Mouse (Mus musculus) layer of hippocampus, adult 8-10 months (tissue): ENCODE measurements around the gene Sec24a. TPM values are rescaled to one million over a fixed set of nuclear protein-coding genes. Genes with fewer than 3 reads are reported as not detected.
"Not testable (repeated sequence)": the region's sequence is repeated elsewhere in the genome, so short reads cannot be mapped to it uniquely, and the experiment has no call there.

Source experiments
- DNase-seq, 2 experiments: peaks; one replicate each; pipeline ENCODE4 v3.0.0; 2022; ENCODE audit warnings: low spot score in 2 of 2
- total RNA-seq, 4 experiments: library from RNA; stranded (reverse); gene quantifications; 2 replicates each; pipeline ENCODE4 v1.2.4; 2022

Gene Sec24a
- total RNA-seq, 4 experiments from 2014 or later: 19.4 to 23.8 (median 20.5) TPM

DNA sequence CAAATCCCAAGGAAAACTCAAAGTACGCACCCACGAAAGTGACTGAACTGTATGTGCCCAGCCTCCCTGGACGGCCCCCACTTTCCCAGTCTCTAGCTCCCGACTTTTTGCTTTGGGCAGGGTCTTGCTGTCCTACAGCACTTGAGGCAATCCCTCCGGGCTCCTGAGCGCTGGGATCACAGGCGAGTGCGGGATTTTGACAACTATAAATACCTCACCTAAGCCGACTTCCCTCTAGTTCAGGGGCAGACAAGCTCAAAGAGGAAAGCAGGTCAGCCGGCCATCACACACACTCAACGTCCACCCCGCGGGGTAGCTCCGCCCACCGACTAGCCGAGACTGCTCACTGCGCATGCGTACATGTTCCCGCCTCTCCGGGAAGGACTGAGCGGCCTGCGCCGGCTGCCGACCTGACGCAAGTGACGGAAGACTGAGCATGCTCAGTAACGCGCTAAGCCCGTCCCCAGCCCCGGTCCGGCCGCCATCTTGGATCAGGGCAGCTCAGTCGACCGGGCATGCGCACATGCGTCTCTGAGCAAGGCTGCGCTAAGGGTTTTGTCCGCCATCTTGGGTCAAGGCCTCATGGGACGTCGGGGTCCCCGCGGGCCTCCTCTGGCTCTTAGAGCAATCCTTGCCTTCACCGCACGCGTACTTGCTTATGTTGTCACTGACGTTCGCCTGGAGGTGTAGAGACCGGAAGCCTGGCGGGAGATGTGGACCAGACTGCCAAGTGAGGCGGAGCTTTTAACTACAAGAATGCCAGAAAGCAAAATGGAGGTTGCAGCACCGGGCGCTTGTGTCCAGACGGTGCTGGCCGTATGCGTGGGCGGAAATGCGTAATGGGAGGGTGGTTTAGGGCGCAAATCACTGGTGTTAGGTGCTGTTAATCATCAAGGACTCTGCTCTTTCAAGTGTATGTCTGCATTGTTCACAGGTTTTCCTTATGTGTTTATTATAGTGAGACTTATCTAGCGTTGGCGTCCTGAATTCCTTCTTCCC is 74.8 kb downstream of the Sec24a start, which contains the start of gene 0610009B22Rik:
Gene 0610009B22Rik (minus strand): TSS at position 545 of the 999 bp plus-strand sequence.
- peak; percentile 99 to 100 for DNase-seq

DNA sequence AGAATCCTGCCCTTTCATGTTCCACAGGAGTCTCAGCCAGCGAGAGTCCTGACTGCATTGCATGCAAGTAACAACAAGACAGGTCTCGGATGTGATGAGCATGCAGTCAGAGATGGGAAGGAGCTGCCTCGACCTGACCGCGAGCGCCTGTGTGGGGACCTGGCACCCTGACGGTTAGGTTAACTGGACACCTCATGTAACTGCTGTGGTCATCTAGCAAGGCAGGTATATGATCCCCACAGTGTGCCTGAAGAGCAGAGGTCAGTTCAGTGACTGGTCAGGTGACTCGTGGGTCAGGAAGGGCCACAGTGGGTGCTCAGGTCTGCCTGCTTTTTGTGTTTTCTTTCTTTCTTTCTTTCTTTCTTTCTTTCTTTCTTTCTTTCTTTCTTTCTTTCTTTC is 81.5 kb downstream of the Sec24a start:
- DNase-seq: no peak

DNA sequence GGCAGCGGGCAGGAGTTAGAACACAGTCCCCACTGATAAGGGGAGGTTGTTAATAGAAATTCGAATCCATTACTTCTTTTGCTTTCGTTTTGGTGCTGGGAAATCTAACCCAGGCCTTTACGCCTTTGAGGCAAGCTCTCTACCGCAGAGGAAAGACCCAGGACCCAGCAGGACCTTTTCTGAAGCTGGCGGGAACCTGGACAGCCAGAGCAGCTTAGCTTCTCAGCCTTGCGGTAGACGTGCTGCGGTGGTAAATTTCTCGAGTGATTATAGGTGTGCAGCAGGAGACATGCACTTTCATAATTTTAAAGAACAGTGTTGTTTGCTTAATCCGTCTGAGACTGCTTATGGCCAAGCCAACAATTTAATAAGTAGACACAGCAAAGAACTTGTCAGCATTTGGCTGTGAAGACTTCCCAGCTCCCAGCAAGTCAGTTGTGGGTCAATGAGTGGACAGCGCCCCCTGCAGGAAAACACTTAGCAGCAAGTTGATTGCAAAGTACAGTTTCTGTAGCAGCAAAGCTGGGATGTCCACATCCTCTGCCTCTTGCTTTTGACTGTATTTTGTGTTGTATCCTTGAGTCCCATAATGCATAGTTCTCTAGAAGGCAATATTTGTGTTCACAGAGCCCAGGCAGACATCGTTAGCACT is 82.0 kb downstream of the Sec24a start:
- peak; percentile 74 to 87 for DNase-seq

DNA sequence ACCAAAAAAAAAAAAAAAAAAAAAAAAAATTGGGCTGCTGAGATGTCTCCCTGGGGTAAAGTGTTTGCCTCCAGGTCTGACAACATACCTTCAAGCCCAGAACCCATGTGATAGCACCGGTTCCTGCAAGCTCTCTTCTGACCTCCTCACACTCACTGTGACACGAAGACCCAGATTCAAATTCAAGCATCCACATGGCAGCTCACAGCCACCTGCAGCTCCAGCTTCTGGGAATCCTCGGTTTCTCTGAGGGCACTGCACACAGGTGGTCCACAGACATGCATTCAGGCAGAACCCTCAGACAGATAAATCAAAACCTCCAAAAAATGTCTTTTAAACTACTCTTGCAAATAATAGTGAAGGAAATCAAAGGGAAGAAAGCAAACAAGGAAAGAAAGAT is 84.0 kb downstream of the Sec24a start:
- no peak for DNase-seq

DNA sequence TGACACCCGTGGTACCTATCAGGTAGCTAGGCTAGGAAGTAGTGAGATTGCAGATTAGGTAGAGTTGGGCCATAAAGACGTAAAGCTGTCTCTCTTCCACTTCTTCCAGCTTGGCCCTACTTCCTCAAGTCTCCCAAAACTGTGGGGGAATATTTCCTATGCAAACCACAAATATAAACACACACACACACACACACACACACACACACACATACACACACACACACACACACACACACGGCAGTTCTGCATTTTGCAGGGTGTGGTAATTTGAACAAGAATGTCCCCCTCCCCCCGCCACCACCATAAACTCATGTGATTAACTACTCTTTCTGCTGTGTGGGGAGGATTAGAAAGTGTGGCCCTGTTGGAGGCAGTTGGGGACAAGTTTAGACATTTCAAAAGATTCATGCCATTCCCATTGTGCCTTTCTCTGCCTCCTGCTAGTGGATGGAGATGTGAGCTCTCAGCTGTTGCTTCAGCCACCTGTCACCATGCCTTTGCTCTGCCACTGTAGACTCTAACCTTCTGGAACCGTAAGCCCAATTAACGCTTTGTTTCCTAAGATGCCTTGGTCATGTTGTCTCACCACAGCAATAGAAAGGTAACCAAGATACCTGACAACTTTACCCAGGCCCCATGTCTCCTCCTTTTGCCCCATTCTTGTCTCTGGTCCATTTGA is 85.6 kb downstream of the Sec24a start:
- DNase-seq: no peak

DNA sequence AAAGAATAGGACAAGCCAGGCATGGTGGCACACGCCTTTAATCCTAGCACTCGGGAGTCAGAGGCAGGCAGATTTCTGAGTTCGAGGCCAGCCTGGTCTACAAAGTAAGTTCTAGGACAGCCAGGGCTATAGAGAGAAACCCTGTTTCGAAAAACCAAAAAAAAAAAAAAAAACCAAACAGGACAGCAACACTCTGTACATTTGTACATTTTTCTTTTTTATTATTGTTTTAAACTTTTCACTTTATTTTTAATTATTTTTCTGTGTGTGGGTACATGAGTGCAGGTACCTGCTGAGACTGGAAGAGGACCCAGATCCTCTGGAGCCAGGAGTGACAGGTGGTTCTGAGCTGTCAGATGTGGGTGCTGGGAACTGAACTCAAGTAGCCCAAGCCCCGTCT is 88.0 kb downstream of the Sec24a start:
- DNase-seq: no peak

DNA sequence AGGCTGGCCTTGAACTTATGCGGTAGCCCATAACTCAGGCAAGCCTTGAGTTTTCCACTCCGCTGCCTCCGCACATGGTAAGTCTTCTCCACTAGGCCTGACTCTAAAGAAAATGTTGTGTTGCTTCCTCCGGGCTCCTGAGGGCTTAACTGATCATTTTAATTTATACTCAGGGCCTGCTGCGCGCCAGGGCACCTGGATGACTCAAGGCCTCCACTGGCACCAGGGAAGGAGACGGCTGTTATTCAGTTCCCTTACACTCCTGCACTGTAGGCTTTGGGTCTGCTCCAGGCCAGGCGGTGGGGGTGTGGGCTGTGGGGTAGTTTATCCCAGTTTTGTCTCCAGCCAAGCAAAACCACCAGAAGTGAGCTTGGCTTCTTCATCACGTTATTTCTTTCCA is 90.1 kb downstream of the Sec24a start:
- DNase-seq: no peak

DNA sequence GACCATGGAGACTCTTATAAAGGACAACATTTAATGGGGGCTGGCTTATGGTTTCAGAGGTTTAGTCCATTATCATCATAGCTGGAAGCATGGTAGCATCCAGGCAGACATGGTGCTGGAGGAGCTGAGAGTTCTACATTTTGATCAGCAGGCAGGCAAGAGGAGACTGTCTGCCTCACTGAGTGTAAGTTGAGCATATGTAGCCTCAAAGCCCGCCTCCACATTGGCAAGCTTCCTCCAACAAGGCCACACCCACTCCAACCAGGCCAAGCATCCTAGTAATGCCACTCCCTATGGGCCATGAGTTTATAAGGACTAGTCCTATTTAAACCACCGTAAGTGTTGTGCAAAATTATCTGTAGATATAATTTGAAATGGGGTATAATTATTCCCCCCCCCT is 92.1 kb downstream of the Sec24a start:
- DNase-seq: no peak

DNA sequence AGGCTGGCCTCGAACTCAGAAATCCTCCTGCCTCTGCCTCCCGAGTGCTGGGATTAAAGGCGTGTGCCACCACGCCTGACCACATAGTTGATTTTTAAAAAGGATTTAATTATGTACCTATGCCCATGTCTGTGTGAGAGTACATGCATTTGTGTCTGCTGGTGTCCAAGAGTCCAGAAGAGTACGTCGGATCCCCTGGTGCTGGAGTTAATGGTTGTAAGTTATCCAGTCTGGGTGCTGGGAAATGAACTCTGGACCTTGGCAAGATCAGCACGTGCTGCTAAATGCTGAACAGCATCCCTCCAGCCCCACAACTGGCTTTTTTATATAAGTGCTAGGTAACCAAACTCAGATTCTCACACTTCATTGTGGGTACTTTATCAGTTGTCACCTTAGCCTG is 92.6 kb downstream of the Sec24a start:
- no peak for DNase-seq

DNA sequence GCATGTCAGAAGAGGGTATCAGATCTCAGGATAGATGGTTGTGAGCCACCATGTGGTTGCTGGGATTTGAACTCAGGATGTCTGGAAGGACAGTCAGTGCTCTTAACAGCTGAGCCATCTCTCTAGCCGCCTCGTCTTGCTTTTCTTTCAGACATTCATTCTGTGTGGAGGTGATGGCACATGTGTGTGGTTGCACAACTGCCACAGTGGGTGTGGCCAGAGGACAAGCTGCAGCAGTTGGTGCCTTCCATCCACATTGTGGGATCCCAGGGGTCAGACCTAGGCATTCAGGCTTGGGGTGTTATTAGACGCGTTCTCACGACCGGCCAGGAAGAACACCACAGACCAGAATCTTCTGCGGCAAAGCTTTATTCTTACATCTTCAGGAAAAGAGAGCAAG is 98.7 kb downstream of the Sec24a start:
- not testable (repeated sequence) for DNase-seq

DNA sequence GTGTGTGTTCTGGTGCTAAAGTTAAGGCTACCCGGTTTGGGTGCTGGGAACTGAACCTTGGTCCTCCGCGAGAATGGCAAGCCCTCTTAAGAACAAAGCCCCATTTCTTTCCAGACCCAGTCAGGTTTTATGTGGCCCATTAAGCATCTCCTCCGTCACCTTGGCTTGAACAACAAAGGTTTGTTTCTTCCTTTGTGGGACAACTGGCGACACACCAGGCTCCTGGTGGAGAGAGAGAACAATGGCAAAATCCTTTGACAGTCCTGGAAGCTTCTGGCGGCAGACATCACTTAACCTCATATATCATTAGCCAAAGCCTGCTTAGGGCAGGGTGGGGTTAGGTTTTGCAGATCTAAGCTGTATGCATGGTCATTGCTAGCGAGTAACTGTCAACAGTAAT is 100.8 kb downstream of the Sec24a start:
- no peak for DNase-seq

DNA sequence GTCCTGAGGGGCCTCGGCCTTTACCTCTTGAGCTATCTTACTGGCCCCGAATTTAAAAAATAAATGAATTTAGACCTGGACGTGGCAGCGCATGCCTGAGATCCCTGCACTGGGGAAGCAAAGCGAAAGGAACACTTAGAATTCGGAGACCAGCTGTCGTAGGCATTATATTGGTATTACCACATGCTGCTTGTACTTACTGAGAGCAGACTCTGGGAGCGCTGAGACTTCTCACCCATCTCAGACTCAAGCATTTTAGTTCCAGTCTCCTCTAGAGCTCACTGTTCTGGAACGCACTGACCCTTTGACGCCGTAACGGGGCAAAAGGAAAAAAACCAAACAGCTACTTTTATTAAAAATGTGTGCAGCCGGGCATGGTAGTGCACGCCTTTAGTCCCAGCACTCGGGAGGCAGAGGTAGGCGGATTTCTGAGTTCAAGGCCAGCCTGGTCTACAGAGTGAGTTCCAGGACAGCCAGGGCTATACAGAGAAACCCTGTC is 101.5 kb downstream of the Sec24a start:
- DNase-seq: no peak

DNA sequence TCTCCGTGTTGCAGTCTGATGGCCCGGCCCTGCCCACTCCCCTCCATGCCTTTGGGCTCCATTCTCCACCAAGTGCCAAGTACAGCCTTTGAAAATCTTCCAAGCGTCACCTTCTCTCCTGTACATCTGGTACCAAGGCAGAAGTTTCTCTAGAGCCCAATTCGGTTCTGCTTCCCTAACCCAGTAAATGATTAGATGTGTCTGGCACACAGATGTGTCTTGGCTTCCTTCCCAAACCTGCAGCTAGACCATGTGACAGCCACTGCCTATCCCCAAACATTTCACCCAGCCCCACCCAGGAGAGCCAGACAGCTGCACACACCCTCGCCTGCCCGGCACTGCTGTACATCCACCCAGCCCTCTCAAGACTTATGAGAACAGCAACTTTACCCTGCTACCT is 104.7 kb downstream of the Sec24a start:
- no peak for DNase-seq

DNA sequence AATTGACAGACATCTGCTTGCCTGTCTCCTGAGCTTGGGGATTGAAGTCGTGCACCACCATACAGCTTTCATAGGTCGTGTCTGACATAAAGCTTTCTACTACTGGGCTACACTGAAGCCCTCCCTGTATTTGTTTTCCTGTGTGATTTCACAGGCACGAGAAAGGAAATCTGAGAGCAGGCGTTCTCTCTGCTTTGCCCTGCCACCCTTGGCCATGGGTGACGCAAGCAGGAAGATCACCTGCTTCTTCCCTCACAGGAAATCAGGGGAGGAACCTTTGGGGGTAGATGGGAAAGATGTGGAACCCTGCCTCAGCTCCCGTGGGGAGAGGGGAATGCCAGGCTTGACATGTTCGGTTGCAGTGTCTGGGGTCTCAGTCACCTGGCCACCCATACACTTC is 105.1 kb downstream of the Sec24a start:
- no peak for DNase-seq

DNA sequence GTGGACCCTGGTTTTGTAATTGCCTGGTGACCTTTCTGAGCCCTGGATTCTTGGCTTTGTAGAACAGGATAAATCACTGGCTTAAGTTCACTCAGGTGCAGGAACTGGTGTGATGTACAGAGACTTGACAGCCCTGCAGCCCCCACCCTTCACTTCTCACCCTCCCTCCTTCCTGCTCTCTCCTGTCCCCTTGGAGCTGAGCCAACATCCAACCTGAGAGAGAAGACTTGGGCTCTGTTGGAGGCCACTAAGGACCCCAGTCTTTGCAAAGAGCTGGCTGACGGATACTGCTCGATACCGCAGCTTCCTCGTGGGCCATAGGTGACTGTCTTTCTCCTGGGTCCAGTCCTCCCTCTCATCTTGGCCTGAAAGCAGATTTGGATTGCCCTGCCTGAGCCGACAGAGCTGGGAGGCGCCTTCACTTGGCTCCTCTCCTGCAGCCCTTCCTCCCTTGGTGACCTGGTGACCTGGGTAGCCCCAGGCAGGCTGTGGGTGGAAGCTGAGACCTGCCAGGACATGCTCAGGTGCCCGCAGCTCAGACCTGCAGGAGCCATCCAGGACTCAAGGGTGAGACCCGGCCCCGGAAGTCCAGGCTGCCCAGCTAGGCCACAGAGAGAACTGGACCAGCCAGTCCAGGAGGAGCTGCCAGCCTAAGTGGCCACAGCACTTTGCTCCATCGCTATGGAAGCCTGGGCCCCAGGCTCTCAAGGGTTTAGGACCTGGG is 106.5 kb downstream of the Sec24a start:
- no peak for DNase-seq

DNA sequence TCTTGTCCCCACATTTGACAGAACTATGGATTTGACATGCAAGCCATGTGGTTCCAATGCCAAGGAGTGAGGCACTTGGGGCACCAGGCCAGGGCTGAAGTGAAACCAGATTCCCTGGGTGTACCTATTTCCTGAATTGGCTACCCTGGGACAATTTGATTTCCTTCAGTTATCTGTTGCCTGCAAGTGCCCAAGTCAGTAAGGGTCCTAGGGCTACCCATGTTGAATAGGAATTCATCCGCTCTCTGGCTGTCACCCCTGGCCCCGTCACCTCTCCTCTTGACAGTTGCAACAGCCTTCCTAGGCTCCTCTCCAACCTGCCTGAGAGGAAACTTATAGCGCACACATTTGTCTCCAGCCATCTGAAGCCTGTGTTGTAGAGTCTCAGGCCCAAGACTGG is 108.5 kb downstream of the Sec24a start:
- no peak for DNase-seq

DNA sequence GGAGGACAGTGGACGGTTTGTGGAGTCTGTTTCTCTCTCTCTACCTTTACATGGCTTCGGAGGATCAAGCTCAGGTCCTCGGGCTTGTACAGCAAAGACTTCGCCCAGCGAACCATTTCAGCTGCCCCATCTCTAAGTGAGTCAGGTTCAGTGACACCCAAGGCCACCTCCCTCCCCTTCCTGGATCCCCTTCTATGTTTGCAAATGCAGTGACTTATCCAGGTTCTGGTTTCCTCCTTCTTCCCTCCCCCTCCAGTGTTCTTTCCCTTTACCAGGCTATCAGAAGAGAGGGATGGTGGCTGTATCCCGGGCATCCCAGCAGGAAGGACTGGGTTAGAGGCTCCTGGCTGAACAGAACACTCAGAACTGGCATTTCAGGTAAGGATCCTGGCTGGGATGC is 109.7 kb downstream of the Sec24a start:
- DNase-seq: no peak

DNA sequence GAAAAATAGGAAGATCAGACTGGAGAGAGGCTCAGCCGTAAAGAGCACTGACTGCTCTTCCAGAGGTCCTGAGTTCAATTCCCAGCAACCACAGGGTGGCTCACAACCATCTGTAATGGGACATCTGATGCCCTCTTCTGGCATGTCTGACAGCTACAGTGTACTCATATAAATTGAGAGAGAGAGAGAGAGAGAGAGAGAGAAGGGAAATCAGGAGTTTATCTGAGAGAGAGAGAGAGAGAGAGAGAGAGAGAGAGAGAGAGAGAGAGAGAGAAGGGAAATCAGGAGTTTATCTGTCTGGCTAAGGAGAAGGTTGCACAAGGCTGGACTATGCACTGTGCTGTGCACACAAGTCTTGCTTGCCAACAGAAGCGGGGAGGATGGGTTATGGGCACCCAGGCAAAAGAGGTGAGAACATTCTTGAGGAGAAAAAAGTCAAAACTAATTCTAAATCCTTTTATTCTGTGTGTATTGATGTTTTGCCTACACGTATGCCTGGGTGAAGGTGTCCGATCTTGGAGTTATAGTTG is 110.5 kb downstream of the Sec24a start:
- no peak for DNase-seq

DNA sequence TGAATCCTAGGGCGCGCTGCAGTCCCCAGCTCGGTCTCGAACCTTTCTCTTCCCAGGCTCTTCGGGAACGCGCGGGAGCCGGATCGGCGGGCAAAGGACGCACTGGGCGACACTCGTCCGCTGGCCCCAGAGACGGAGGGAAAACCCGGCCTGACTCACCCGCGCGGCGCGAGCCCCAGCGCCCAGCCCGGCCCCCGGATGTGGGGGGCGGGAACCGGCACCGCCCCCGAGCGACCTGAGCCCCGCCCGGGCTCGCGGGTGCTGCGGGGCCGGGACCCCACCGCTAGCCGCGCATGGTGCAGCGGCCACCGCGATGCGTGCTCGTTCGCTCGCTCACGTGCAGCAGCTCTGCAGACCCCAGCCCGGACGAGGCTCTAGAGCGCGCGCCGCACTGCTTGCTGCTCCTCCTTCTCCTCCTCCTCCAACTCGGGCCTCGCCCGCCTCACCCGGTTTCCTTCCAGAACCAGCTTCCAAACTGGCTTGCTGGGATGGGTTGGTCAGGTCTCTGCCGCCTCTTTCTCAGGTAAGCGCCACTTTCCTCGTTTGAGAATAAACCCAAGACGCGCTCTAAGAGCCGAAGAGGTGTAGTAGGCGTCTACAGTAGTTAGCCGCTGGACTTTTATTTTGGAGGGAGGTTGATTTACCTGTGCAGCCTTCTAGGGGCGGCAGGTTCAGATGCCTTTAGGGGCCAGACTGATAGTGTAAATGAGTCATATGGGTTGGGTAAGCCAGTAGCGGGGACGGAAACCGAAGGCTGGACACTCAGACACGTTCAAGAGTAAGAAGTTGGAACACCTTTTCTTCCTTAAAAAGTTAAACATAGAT is 112.5 kb downstream of the Sec24a start, which contains the start of the genes N4bp3 and D930048N14Rik:
Gene N4bp3 (minus strand): TSS at position 152 of the 825 bp plus-strand sequence.
Gene D930048N14Rik (plus strand): TSS at position 264 of the 825 bp plus-strand sequence.
- no peak for DNase-seq

DNA sequence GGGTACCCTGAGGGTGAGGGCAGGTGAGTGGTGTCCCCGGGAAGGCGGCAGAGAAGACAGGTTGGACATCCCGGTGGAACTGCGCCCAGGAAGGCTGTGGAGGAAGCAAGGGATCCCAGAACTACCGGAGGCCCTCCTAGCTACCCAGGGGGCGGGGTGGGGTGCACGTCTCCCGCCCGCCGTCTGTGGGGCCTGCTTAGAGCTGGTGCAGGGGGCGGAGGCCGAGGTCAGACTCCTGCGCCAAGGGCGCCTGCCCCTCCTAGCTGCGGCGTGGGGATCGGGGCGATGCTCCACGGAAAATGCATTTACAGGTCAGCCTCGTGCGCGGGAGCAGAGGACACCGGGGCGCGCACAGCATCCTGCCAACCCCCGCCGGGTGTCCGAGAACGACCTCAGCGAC is 113.2 kb downstream of the Sec24a start:
- no peak for DNase-seq
